Mouse (Mus musculus) liver, embryonic 14.5 days (tissue): Measurements from ENCODE around the gene Gnpnat1. TPM values are rescaled to one million over a fixed set of nuclear protein-coding genes. Genes with fewer than 3 reads are reported as not detected.

ENCODE experiments used
- ATAC-seq: fragments of 200-750 bp; cut with Nextera tagmentation; 2 replicates; pipeline ENCODE4 v1.8.0; 2017; ENCODE audit warnings: moderate number of reproducible peaks, mild to moderate bottlenecking, moderate library complexity; ENCODE audit not compliant: insufficient read depth
- DNase-seq, 3 experiments: peaks; one replicate each; pipeline ENCODE4 v3.0.0-alpha.2; 2012 to 2013; ENCODE audit warnings: low read depth in 3 of 3, low spot score in 3 of 3
- H3K27ac ChIP-seq: fragments of 300-500 bp; sonication (generic); 2 replicates; pipeline ENCODE4 v1.5.1; 2014; ENCODE audit warnings: moderate library complexity, mild to moderate bottlenecking, control low read depth, inconsistent platforms
- H3K27me3 ChIP-seq: fragments of 300-500 bp; sonication (generic); 2 replicates; pipeline ENCODE4 v1.6.1; 2014; ENCODE audit warnings: mild to moderate bottlenecking, low read length, moderate library complexity; ENCODE audit not compliant: control insufficient read depth, insufficient read depth
- H3K36me3 ChIP-seq: fragments of 300-500 bp; sonication (generic); replicated peaks from 2 replicates; pipeline ENCODE4 v1.6.1; 2014; ENCODE audit warnings: low read depth; ENCODE audit not compliant: control insufficient read depth, insufficient read depth
- H3K4me1 ChIP-seq, 2 experiments: fragments of 200-500 bp in 1 of 2; fragments of 300-500 bp in 1 of 2; sonication (generic) in 1 of 2; replicated peaks; 2 replicates each; pipeline ENCODE4 v1.6.1; 2012 to 2014; ENCODE audit warnings: antibody characterized with exemption in 1 of 2, inconsistent platforms in 1 of 2, low read length in 1 of 2; ENCODE audit not compliant: control insufficient read depth in 2 of 2, insufficient read depth in 2 of 2
- H3K4me2 ChIP-seq: fragments of 300-500 bp; sonication (generic); 2 replicates; pipeline ENCODE4 v1.6.1; 2014; ENCODE audit warnings: low read depth, mild to moderate bottlenecking, control low read depth, moderate library complexity
- H3K4me3 ChIP-seq, 2 experiments: fragments of 200-500 bp in 1 of 2; fragments of 300-500 bp in 1 of 2; sonication (generic) in 1 of 2; 2 replicates each; pipeline ENCODE4 v1.5.1; 2012 to 2014; ENCODE audit warnings: low read depth in 2 of 2, low read length in 2 of 2, mild to moderate bottlenecking in 2 of 2, control low read depth in 1 of 2, inconsistent platforms in 1 of 2, moderate library complexity in 1 of 2; ENCODE audit not compliant: insufficient read depth in 1 of 2
- H3K9ac ChIP-seq: fragments of 300-500 bp; sonication (generic); replicated peaks from 2 replicates; pipeline ENCODE4 v1.6.1; 2014; ENCODE audit warnings: mild to moderate bottlenecking, control low read depth, moderate library complexity
- H3K9me3 ChIP-seq: fragments of 300-500 bp; sonication (generic); 2 replicates; pipeline ENCODE4 v1.6.1; 2016; ENCODE audit warnings: low read length, mixed read lengths; ENCODE audit not compliant: control insufficient read depth
- CTCF ChIP-seq: IDR thresholded peaks from 2 replicates; pipeline ENCODE4 v1.5.1; 2016; ENCODE audit warnings: antibody characterized with exemption, low read depth, control low read depth
- EP300 ChIP-seq: IDR thresholded peaks from 2 replicates; pipeline ENCODE4 v1.6.1; 2016; ENCODE audit warnings: antibody characterized with exemption, low read depth
- WGBS: fragments of 180-500 bp; shearing (Covaris S2); extraction: QIAGEN DNeasy Blood & Tissue Kit; methylation state at CpG from one replicate; pipeline ENCODE4 v1.1.7; 2014; ENCODE audit not compliant: insufficient replicate concordance; 5-methylcytosine and 5-hydroxymethylcytosine counted together
- polyA plus RNA-seq, 2 experiments: library from polyadenylated mRNA; depleted of rRNA in 1 of 2; stranded (reverse) in 1 of 2; unstranded in 1 of 2; fragments of >200 nt; fragmentation: Nextera tagmentation in 1 of 2; extraction: Ambion mirVana in 1 of 2; gene quantifications; 2 replicates each; pipeline versions ENCODE4 v1.2.1 to v1.2.3; 2012 to 2014

Gnpnat1 gene
- polyA plus RNA-seq, 2 experiments = 8.9 to 31.0 TPM

DNA sequence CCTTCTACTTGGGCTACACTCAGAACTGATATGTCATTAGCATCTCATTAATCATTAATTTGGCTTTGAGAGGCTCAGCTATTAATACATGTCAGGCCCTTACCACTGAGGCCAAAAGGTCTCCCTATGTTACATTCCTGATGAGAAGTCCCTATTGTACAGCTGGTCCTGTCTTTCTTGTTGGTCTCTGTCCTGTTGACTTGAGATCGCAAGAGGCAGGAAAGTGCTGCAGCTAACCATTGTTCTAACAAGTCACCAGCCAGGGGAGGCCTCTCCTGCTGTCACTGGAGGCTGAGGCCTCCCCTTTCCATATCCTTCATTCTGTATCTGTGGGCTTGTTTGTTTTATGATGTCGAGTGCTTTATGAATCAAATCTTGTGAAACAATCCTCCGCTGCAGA is 42.1 kb upstream of the Gnpnat1 start:
- 75% methylated on average over 3 of the region's 3 CpGs for WGBS
- no peak for DNase-seq
- Histone ChIP-seq H3K4me1 (peaks cover 10 to 27% of the 10 kb centered on the region in 2 experiments; a peak in 3 of 4 replicates), H3K9me3 (no peaks in the 10 kb centered on the region), H3K4me3 (no peak overlapping the region), H3K27me3 (no peaks in the 10 kb centered on the region), H3K9ac (no peak overlapping the region), H3K4me2 (no peak overlapping the region), H3K27ac (no peak overlapping the region), H3K36me3 (no peaks in the 10 kb centered on the region)
- TF ChIP-seq CTCF (no peak), EP300 (no peak)
- no peak for ATAC-seq

DNA sequence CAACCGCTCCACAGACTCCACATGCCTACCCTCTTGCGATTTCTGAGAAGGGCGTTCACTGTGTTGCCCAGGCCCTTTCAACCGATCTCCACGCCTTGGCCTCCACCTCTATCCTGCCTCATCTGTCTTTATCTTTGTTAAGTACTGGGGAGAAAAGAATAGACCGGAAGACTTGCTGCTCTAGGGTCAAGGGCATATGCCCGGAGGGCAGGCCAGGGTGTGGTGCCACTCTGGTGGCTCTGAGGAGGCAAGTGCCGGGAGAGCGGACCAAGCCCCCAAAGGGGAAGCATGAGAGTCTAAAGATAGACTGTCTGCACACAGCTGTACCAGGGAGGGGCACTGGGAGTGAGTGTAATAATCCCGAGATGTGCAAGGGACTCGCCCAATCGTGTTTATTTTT is 40.7 kb upstream of the Gnpnat1 start:
- H3K27ac ChIP-seq = no peak overlapping the region
- H3K9me3 ChIP-seq = no peaks in the 10 kb centered on the region
- peak overlapping the region; percentile 40; the same call in 1 of the 2 replicates for H3K9ac ChIP-seq
- peaks cover 10 to 23% of the 10 kb centered on the region in 2 experiments; a peak in 3 of 4 replicates for H3K4me1 ChIP-seq
- no peaks in the 10 kb centered on the region for H3K27me3 ChIP-seq
- DNase-seq = peak in 1 of 3 experiments; percentile 23
- 30% methylated on average over 12 of the region's 12 CpGs for WGBS
- ATAC-seq = peak; percentile 83
- TF ChIP-seq CTCF = no peak
- no peak for TF ChIP-seq EP300
- no peaks in the 10 kb centered on the region for H3K36me3 ChIP-seq
- H3K4me2 ChIP-seq = peak overlapping the region; percentile 51
- 0 out of 4 replicates have a peak overlapping the region, but pooled peaks have one; percentile 2 to 14 for H3K4me3 ChIP-seq

DNA sequence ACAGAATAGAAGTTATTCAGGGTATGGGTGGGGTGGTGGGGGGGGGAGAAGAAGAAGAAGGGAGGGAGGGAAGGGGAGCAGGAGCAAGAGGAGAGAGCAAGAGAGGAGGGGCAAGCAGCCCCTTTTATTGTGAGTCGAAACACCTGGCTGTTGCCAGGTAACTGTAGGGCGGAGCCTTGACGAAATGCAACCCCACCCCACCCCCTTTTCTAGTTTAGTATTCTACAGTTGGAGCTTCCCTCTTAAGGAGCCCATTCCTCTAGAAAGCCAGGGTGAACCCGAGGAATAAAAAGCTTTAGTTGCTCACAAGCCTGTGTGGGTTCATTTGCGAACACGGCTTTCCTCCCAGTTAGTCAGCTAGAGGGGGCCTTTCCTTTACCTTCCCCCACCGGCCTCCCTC is 40.2 kb upstream of the Gnpnat1 start:
- H3K36me3 ChIP-seq = no peaks in the 10 kb centered on the region
- H3K9me3 ChIP-seq = no peaks in the 10 kb centered on the region
- H3K4me3 ChIP-seq = 0 out of 4 replicates have a peak overlapping the region, but pooled peaks of 1 of the 2 experiments have one; percentile 14
- peaks cover 10 to 23% of the 10 kb centered on the region in 2 experiments; a peak in 3 of 4 replicates for H3K4me1 ChIP-seq
- no peak for TF ChIP-seq CTCF
- TF ChIP-seq EP300 = no peak
- peak; percentile 43; the same call in 1 of the 2 replicates for ATAC-seq
- H3K4me2 ChIP-seq = peak overlapping the region; percentile 51
- H3K9ac ChIP-seq = peak overlapping the region; percentile 40; the same call in 1 of the 2 replicates
- no peak for DNase-seq
- no peaks in the 10 kb centered on the region for H3K27me3 ChIP-seq
- no peak overlapping the region for H3K27ac ChIP-seq
- 44% methylated on average over 7 of the region's 7 CpGs for WGBS

DNA sequence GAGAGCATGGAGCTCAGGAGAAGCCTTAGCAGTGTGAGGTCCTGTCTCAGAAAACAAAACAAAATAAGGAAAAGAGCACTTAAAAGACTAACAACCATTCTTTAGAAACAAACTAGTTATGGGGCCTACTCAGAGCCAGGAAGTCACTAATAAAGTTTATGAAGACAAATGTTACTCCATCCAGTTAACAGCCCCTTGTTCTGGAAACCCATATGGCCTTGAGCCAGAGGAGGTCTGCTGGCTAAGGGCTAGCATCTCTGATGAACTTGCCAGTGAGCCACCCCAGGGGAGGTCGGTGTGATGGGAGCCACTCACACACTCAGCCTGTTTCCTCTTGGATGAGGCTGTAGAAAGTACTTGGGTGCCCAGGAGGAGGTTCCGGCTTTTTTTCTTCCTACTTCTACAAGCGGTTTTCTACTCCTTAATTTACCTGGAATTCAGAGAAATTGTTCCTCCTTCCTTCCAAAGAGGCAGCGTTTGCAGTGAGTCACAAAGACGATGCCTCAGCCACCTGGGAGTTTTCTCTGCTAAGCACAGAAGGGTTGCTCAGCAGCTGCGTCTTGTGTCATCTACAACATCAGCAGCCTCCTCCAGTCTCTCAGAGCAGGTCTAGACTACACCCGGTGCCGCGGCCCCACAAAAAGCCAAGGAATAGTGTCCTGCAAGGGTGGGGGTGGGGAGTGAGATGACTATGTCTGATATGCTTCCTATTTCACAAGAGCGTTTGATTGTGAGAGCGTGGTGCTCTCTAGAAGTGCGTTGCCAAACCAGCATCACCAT is 38.3 kb upstream of the Gnpnat1 start:
- ATAC-seq (no peak), DNase-seq (no peak)
- whole genome bisulfite sequencing = 42% methylated on average over 12 of the region's 12 CpGs
- Histone ChIP-seq H3K36me3 (no peaks in the 10 kb centered on the region), H3K27ac (no peak overlapping the region), H3K4me2 (no peak overlapping the region), H3K4me3 (no peak overlapping the region), H3K27me3 (no peaks in the 10 kb centered on the region), H3K9ac (no peak overlapping the region), H3K9me3 (no peaks in the 10 kb centered on the region), H3K4me1 (peaks cover 10 to 23% of the 10 kb centered on the region in 2 experiments; a peak in 3 of 4 replicates)
- TF ChIP-seq EP300 = no peak
- TF ChIP-seq CTCF = no peak

DNA sequence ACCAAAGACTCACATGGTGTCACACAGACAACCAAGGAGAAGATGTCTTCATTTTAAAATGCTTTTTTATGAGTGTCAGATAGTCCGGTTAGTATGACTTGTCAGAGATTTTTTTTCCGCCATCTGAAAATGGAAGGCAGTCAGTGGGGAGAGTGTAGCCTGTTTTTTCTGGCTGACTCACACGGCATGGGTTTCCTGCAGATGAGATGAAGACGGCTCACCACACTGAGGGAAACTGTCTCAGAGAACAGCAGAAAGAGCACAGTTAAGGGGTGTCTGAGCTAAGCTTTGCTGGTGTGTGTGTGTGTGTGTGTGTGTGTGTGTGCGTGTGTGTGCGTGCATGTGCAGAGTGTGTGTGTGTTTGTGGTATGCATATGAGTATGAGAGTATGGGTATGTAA is 36.6 kb upstream of the Gnpnat1 start:
- no peaks in the 10 kb centered on the region for H3K36me3 ChIP-seq
- H3K4me1 ChIP-seq = peaks cover 10 to 21% of the 10 kb centered on the region in 2 experiments; a peak in 3 of 4 replicates
- DNase-seq (no peak), ATAC-seq (no peak)
- H3K9ac ChIP-seq = no peak overlapping the region
- H3K27ac ChIP-seq = no peak overlapping the region
- H3K4me3 ChIP-seq = no peak overlapping the region
- no peak overlapping the region for H3K4me2 ChIP-seq
- no peaks in the 10 kb centered on the region for H3K9me3 ChIP-seq
- no peaks in the 10 kb centered on the region for H3K27me3 ChIP-seq
- TF ChIP-seq CTCF (no peak), EP300 (no peak)
- WGBS = 57% methylated on average over 6 of the region's 6 CpGs
